ENCODE assay signal across 8 mouse cellular contexts in the genomic region with DNA sequence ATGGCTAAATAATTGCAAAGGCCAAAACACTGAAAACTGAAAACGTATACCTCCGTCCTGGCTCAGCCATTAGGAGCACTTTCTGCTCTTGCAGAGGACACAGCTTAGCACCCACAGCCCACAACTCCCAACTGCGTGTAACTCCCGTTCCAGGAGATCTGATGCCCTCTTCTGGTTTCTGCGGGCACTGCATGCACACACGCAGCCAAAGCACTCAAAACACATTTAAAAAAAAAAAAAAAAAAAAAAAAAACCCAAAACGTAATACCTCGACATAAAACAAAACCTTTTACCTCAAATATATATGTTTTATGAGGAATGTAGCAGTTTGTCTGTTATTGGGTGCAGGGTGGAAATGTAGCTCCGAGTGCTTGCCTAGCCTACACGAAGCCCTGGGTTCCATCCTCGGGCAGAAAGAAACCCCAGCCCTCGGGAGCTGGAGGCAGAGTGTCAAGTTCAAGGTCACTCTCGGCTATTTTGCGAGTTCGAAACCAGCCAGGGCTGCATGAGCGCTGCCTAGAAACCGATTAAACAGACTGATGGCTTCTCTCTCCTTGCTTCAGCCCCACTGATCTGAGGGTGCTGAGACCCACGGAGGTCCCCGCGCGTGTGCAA. TPM values are rescaled to one million over a fixed set of nuclear protein-coding genes. Genes with fewer than 3 reads are reported as not detected.
A peak's percentile ranks its signal among the peaks of the same experiment; 100 is the strongest.
DNase-seq lines count a peak whose midpoint lies in the region; ATAC-seq and TF ChIP-seq lines count a peak whose summit lies in the region.

No protein-coding gene starts in this region.

- peak; percentile 93 for TF ChIP-seq CTCF in layer of hippocampus, adult 2 months (conservative IDR thresholded peaks at IDR 0.05)
- TF ChIP-seq CTCF in lung, embryonic 14.5 days (IDR thresholded peaks at IDR 0.05; ENCODE audit: low read depth) = peak; percentile 86
- TF ChIP-seq CTCF in olfactory bulb, adult 2 months (IDR thresholded peaks at IDR 0.05; ENCODE audit: insufficient read depth, low read depth, low read length) = peak; percentile 62; the same call in 1 of the 2 replicates
- TF ChIP-seq CTCF in thymus, adult 2 months (IDR thresholded peaks at IDR 0.05; ENCODE audit: borderline replicate concordance, control insufficient read depth, extremely low read depth, insufficient read depth, low read length, poor library complexity) = peak; percentile 31; the same call in 1 of the 2 replicates

- peak overlapping the region; percentile 93 for H3K27ac ChIP-seq in forebrain, embryonic 15.5 days (replicated peaks)
- H3K27ac ChIP-seq in layer of hippocampus, adult 2 months = peak overlapping the region; percentile 95
- H3K27ac ChIP-seq in lung, embryonic 14.5 days (ENCODE audit: low read depth) = peak overlapping the region; percentile 91
- peak overlapping the region; percentile 66 for H3K27ac ChIP-seq in olfactory bulb, adult 2 months (ENCODE audit: insufficient read depth, low read depth, low read length)
- H3K27ac ChIP-seq in thymus, adult 2 months (ENCODE audit: control insufficient read depth, insufficient read depth, low read length) = peak overlapping the region; percentile 38

- DNase-seq in ES-CJ7 (ENCODE audit: low read depth, low spot score) = peak; percentile 92
- peak; percentile 89 for DNase-seq in cerebellum, adult 11 months
- DNase-seq in heart, postnatal 36 days = peak; percentile 88 to 94
- peak; percentile 88 to 92 for DNase-seq in layer of hippocampus, adult 2 months (ENCODE audit: low spot score in 2 of 2)
- peak; percentile 97 for DNase-seq in lung, embryonic 14.5 days
- DNase-seq in thymus, adult 2 months = peak; percentile 90

- ATAC-seq in forebrain, embryonic 15.5 days (replicated peaks) = peak; percentile 56
- ATAC-seq in lung, embryonic 14.5 days (ENCODE audit: insufficient read depth) = peak; percentile 35

- WGBS in forebrain, embryonic 15.5 days = 2% methylated on average over 21 of the region's 21 CpGs
- 2% methylated on average over 21 of the region's 21 CpGs for WGBS in lung, embryonic 14.5 days
- WGBS in olfactory bulb, adult 2 months = under 1% methylated on average over 21 of the region's 21 CpGs
- WGBS in thymus, adult 2 months = 1% methylated on average over 21 of the region's 21 CpGs

- intact Hi-C loops in heart, postnatal 36 days (cut with DNase I) = loop anchor here (5.0 to 10.0 kb wide), 5 partner anchors 450 to 982 kb away; a partner anchor contains a TSS

- peak overlapping the region; percentile 89 for H3K9ac ChIP-seq in forebrain, embryonic 15.5 days (replicated peaks)
- peak overlapping the region; percentile 75 for H3K9ac ChIP-seq in lung, embryonic 14.5 days

- H3K27me3 ChIP-seq in forebrain, embryonic 15.5 days = no peaks in the 10 kb centered on the region
- H3K27me3 ChIP-seq in lung, embryonic 14.5 days (ENCODE audit: insufficient read depth, low read length) = no peaks in the 10 kb centered on the region
- no peaks in the 10 kb centered on the region for H3K27me3 ChIP-seq in thymus, adult 2 months (ENCODE audit: control insufficient read depth, insufficient read depth, low read length)

- peak overlapping the region; percentile 78 for H3K4me3 ChIP-seq in forebrain, embryonic 15.5 days
- peak overlapping the region; percentile 87 for H3K4me3 ChIP-seq in layer of hippocampus, adult 2 months
- peak overlapping the region; percentile 83 for H3K4me3 ChIP-seq in lung, embryonic 14.5 days (ENCODE audit: low read depth, low read length)
- peak overlapping the region; percentile 81 for H3K4me3 ChIP-seq in olfactory bulb, adult 2 months (ENCODE audit: insufficient read depth, low read depth, low read length)
- H3K4me3 ChIP-seq in thymus, adult 2 months (ENCODE audit: control insufficient read depth, insufficient read depth, low read length) = peak overlapping the region; percentile 73

- peaks cover 14% of the 10 kb centered on the region for H3K36me3 ChIP-seq in forebrain, embryonic 15.5 days
- peaks cover 25% of the 10 kb centered on the region for H3K36me3 ChIP-seq in lung, embryonic 14.5 days (ENCODE audit: insufficient read depth)
- peaks cover 11% of the 10 kb centered on the region for H3K36me3 ChIP-seq in thymus, adult 2 months (ENCODE audit: control insufficient read depth, insufficient read depth, low read length)

- no peak for TF ChIP-seq POLR2A in olfactory bulb, adult 2 months (IDR thresholded peaks at IDR 0.05; ENCODE audit: insufficient read depth, low read depth, low read length)
- no peak for TF ChIP-seq POLR2A in thymus, adult 2 months (IDR thresholded peaks at IDR 0.05; ENCODE audit: control insufficient read depth, extremely low read depth, insufficient read depth, low read length, poor library complexity)

- H3K4me1 ChIP-seq in forebrain, embryonic 15.5 days = peaks cover 18% of the 10 kb centered on the region
- no peaks in the 10 kb centered on the region for H3K4me1 ChIP-seq in lung, embryonic 14.5 days (ENCODE audit: insufficient read depth)
- H3K4me1 ChIP-seq in olfactory bulb, adult 2 months (ENCODE audit: control insufficient read depth, insufficient read depth, low read length) = peaks cover 3% of the 10 kb centered on the region
- H3K4me1 ChIP-seq in thymus, adult 2 months (replicated peaks; ENCODE audit: control insufficient read depth, insufficient read depth, low read length) = peaks cover 6% of the 10 kb centered on the region

- peak overlapping the region; percentile 89 for H3K4me2 ChIP-seq in forebrain, embryonic 15.5 days (replicated peaks)
- H3K4me2 ChIP-seq in lung, embryonic 14.5 days = peak overlapping the region; percentile 81

- H3K9me3 ChIP-seq in forebrain, embryonic 15.5 days = no peaks in the 10 kb centered on the region
- no peaks in the 10 kb centered on the region for H3K9me3 ChIP-seq in lung, embryonic 14.5 days (ENCODE audit: low read depth, low read length)

RNA-seq across cellular contexts. Expression of a gene that starts 0.5 kb away (rescaled TPM):
- 22.6 and 25.9 TPM in 2 replicates for polyA plus RNA-seq in forebrain, embryonic 15.5 days (2015; fragmentation: Nextera tagmentation; extraction: Ambion mirVana)
- 10 to 100 TPM; 10.4 to 11.2 TPM for total RNA-seq in heart, postnatal 36 days (2021)
- 10 to 100 TPM; 29.0 to 30.5 TPM for total RNA-seq in layer of hippocampus, adult 2 months (2021)
- polyA plus RNA-seq in lung, embryonic 14.5 days (2014; fragmentation: Nextera tagmentation; extraction: Ambion mirVana) = 22.8 and 25.0 TPM in 2 replicates
- not detected in 2 replicates for polyA plus RNA-seq in olfactory bulb, adult 2 months (2012; ENCODE audit: insufficient read depth, insufficient read length, low replicate concordance, missing spikeins)
- polyA plus RNA-seq in thymus, adult 2 months (2012; rRNA removed) = 15.7 and 17.7 TPM in 2 replicates

RNA-seq across cellular contexts. Expression of a gene that starts 34.9 kb away (rescaled TPM):
- not detected in 2 replicates for polyA plus RNA-seq in forebrain, embryonic 15.5 days (2015; fragmentation: Nextera tagmentation; extraction: Ambion mirVana)
- not detected for total RNA-seq in heart, postnatal 36 days (2021)
- not detected for total RNA-seq in layer of hippocampus, adult 2 months (2021)
- polyA plus RNA-seq in lung, embryonic 14.5 days (2014; fragmentation: Nextera tagmentation; extraction: Ambion mirVana) = 0.32 TPM in 1 of 2 replicates, not detected in the other
- polyA plus RNA-seq in olfactory bulb, adult 2 months (2012; ENCODE audit: insufficient read depth, insufficient read length, low replicate concordance, missing spikeins) = not detected in 2 replicates
- polyA plus RNA-seq in thymus, adult 2 months (2012; rRNA removed) = not detected in 2 replicates

RNA-seq across cellular contexts. Expression of a gene that starts 43.0 kb away (rescaled TPM):
- polyA plus RNA-seq in forebrain, embryonic 15.5 days (2015; fragmentation: Nextera tagmentation; extraction: Ambion mirVana) = 0.14 TPM in 1 of 2 replicates, not detected in the other
- total RNA-seq in heart, postnatal 36 days (2021) = not detected
- total RNA-seq in layer of hippocampus, adult 2 months (2021) = under 1 TPM; 0.12 to 0.41 TPM
- 0.11 and 0.14 TPM in 2 replicates for polyA plus RNA-seq in lung, embryonic 14.5 days (2014; fragmentation: Nextera tagmentation; extraction: Ambion mirVana)
- not detected in 2 replicates for polyA plus RNA-seq in olfactory bulb, adult 2 months (2012; ENCODE audit: insufficient read depth, insufficient read length, low replicate concordance, missing spikeins)
- polyA plus RNA-seq in thymus, adult 2 months (2012; rRNA removed) = not detected in 2 replicates

Comparison
In these comparisons a context has a peak if more than half of its experiments do, and no peak if none do; other contexts are left out.
1. Peak in every context shown above with its lines: DNase-seq, ATAC-seq, H3K4me3 ChIP-seq and H3K27ac ChIP-seq.
2. H3K27ac ChIP-seq: peak in every context shown above with its lines; median percentile 95 in layer of hippocampus, adult 2 months; 93 in forebrain, embryonic 15.5 days; 91 in lung, embryonic 14.5 days; 66 in olfactory bulb, adult 2 months; 38 in thymus, adult 2 months.
3. CTCF ChIP-seq: peak in every context shown above with its lines; median percentile 93 in layer of hippocampus, adult 2 months; 86 in lung, embryonic 14.5 days; 62 in olfactory bulb, adult 2 months; 31 in thymus, adult 2 months.
4. RNA of a gene that starts 0.5 kb away (polyA plus RNA-seq): 22.6 to 25.9 TPM in forebrain, embryonic 15.5 days, 22.8 to 25.0 TPM in lung, embryonic 14.5 days and 15.7 to 17.7 TPM in thymus, adult 2 months; not detected in olfactory bulb, adult 2 months; every median in the first group is over 10 times any median in the second.